Mouse (Mus musculus) gastrocnemius, adult 8-10 months (tissue): ENCODE results near the gene Cnnm3. TPM values are rescaled to one million over a fixed set of nuclear protein-coding genes. Genes with fewer than 3 reads are reported as not detected.

Experiments
- DNase-seq, 2 experiments: peaks; one replicate each; pipeline ENCODE4 v3.0.0; 2022; ENCODE audit warnings: low spot score in 2 of 2
- total RNA-seq, 4 experiments: library from RNA; stranded (reverse); gene quantifications; 2 replicates each; pipeline ENCODE4 v1.2.4; 2022

The Cnnm3 gene
- total RNA-seq, 4 experiments from 2014 or later = 8.9 to 12.8 (median 11.3) TPM

- DNase-seq = no peak
Measured at GRCm38 (mm10) chr1:36497312-36497711, 14.4 kb upstream of the Cnnm3 start.

GRCm38 (mm10) chr1:36501261-36501660 is 10.4 kb upstream of the Cnnm3 start:
- DNase-seq = peak; percentile 53 to 61

- no peak for DNase-seq
Measured at GRCm38 (mm10) chr1:36508238-36508637, 3.4 kb upstream of the Cnnm3 start.

- peak; percentile 45 to 63 for DNase-seq
Measured at GRCm38 (mm10) chr1:36512089-36512965, 660 bp downstream of the Cnnm3 start.

GRCm38 (mm10) chr1:36512966-36513280 is 1.3 kb downstream of the Cnnm3 start:
- no peak for DNase-seq

- no peak for DNase-seq
Measured at GRCm38 (mm10) chr1:36513310-36513709, 1.6 kb downstream of the Cnnm3 start.

- no peak for DNase-seq
Measured at GRCm38 (mm10) chr1:36513718-36514117, 2.1 kb downstream of the Cnnm3 start.

GRCm38 (mm10) chr1:36518259-36518658 is 6.6 kb downstream of the Cnnm3 start:
- DNase-seq = no peak

GRCm38 (mm10) chr1:36519626-36520025 is 8.0 kb downstream of the Cnnm3 start:
- no peak for DNase-seq

GRCm38 (mm10) chr1:36522210-36522609 is 10.5 kb downstream of the Cnnm3 start:
- no peak for DNase-seq

GRCm38 (mm10) chr1:36523332-36524013 is 11.8 kb downstream of the Cnnm3 start:
- peak in 1 of 2 experiments; percentile 58 for DNase-seq

GRCm38 (mm10) chr1:36524058-36524457 is 12.4 kb downstream of the Cnnm3 start:
- DNase-seq = no peak

- DNase-seq = no peak
Measured at GRCm38 (mm10) chr1:36525774-36526173, 14.1 kb downstream of the Cnnm3 start.

GRCm38 (mm10) chr1:36526903-36527302 is 15.2 kb downstream of the Cnnm3 start:
- DNase-seq = no peak

GRCm38 (mm10) chr1:36528351-36528750 is 16.7 kb downstream of the Cnnm3 start:
- DNase-seq = no peak

- no peak for DNase-seq
Measured at GRCm38 (mm10) chr1:36529274-36529673, 17.6 kb downstream of the Cnnm3 start.

GRCm38 (mm10) chr1:36529875-36530274 is 18.2 kb downstream of the Cnnm3 start:
- no peak for DNase-seq

- no peak for DNase-seq
Measured at GRCm38 (mm10) chr1:36530485-36530884, 18.8 kb downstream of the Cnnm3 start.

GRCm38 (mm10) chr1:36530962-36531361 is 19.3 kb downstream of the Cnnm3 start:
- no peak for DNase-seq

GRCm38 (mm10) chr1:36531461-36531860 is 19.8 kb downstream of the Cnnm3 start:
- no peak for DNase-seq

- DNase-seq = no peak
Measured at GRCm38 (mm10) chr1:36533546-36533945, 21.9 kb downstream of the Cnnm3 start.

- peak; percentile 63 to 74 for DNase-seq
Measured at GRCm38 (mm10) chr1:36534595-36535058, 23.0 kb downstream of the Cnnm3 start.
